Mouse (Mus musculus): ENCODE measurements around the gene Pkp1. TPM values are rescaled to one million over a fixed set of nuclear protein-coding genes. Genes with fewer than 3 reads are reported as not detected.

The Pkp1 gene
- polyA plus RNA-seq, 1 experiment, result not detected

- no peaks in the 10 kb centered on the region for H3K36me3 ChIP-seq (ENCODE audit: control insufficient read depth)
- TF ChIP-seq TAL1 (IDR thresholded peaks at IDR 0.05; ENCODE audit: low read length) (no peak), GATA1 (IDR thresholded peaks at IDR 0.05; ENCODE audit: low read length) (no peak)
- peaks cover 98% of the 10 kb centered on the region for H3K27me3 ChIP-seq (ENCODE audit: control insufficient read depth)
- no peak overlapping the region for H3K4me3 ChIP-seq (replicated peaks)
- peaks cover 11% of the 10 kb centered on the region for H3K9me3 ChIP-seq (ENCODE audit: control insufficient read depth, low read length)
- H3K4me1 ChIP-seq (ENCODE audit: control insufficient read depth), result peaks cover 6% of the 10 kb centered on the region
These were observed 1.8 kb downstream of the Pkp1 start for GRCm38 (mm10) chr1:135917206-135917605.

- Histone ChIP-seq H3K27me3 (ENCODE audit: control insufficient read depth) (peaks cover 98% of the 10 kb centered on the region), H3K36me3 (ENCODE audit: control insufficient read depth) (no peaks in the 10 kb centered on the region), H3K9me3 (ENCODE audit: control insufficient read depth, low read length) (peaks cover 11% of the 10 kb centered on the region), H3K4me1 (ENCODE audit: control insufficient read depth) (peaks cover 6% of the 10 kb centered on the region), H3K4me3 (replicated peaks) (no peak overlapping the region)
- TF ChIP-seq GATA1 (IDR thresholded peaks at IDR 0.05; ENCODE audit: low read length) (no peak), TAL1 (IDR thresholded peaks at IDR 0.05; ENCODE audit: low read length) (no peak)
These were observed 2.4 kb downstream of the Pkp1 start for GRCm38 (mm10) chr1:135916486-135917058.

- Histone ChIP-seq H3K4me3 (replicated peaks) (no peak overlapping the region), H3K36me3 (ENCODE audit: control insufficient read depth) (no peaks in the 10 kb centered on the region), H3K27me3 (ENCODE audit: control insufficient read depth) (peaks cover 98% of the 10 kb centered on the region), H3K9me3 (ENCODE audit: control insufficient read depth, low read length) (peaks cover 3% of the 10 kb centered on the region), H3K4me1 (ENCODE audit: control insufficient read depth) (peaks cover 2% of the 10 kb centered on the region)
- TF ChIP-seq TAL1 (IDR thresholded peaks at IDR 0.05; ENCODE audit: low read length) (no peak), GATA1 (IDR thresholded peaks at IDR 0.05; ENCODE audit: low read length) (no peak)
These were observed 5.3 kb downstream of the Pkp1 start for GRCm38 (mm10) chr1:135913657-135914056.

- TF ChIP-seq GATA1 (IDR thresholded peaks at IDR 0.05; ENCODE audit: low read length) (no peak), TAL1 (IDR thresholded peaks at IDR 0.05; ENCODE audit: low read length) (no peak)
- Histone ChIP-seq H3K36me3 (ENCODE audit: control insufficient read depth) (no peaks in the 10 kb centered on the region), H3K9me3 (ENCODE audit: control insufficient read depth, low read length) (no peaks in the 10 kb centered on the region), H3K4me1 (ENCODE audit: control insufficient read depth) (peaks cover 2% of the 10 kb centered on the region; the same call in 1 of the 2 replicates), H3K4me3 (replicated peaks) (no peak overlapping the region), H3K27me3 (ENCODE audit: control insufficient read depth) (peaks cover 84% of the 10 kb centered on the region)
These were observed 9.6 kb downstream of the Pkp1 start for GRCm38 (mm10) chr1:135909381-135909780.

- peaks cover 74% of the 10 kb centered on the region for H3K27me3 ChIP-seq (ENCODE audit: control insufficient read depth)
- no peaks in the 10 kb centered on the region for H3K9me3 ChIP-seq (ENCODE audit: control insufficient read depth, low read length)
- TF ChIP-seq GATA1 (IDR thresholded peaks at IDR 0.05; ENCODE audit: low read length) (no peak), TAL1 (IDR thresholded peaks at IDR 0.05; ENCODE audit: low read length) (no peak)
- H3K4me1 ChIP-seq (ENCODE audit: control insufficient read depth), result no peaks in the 10 kb centered on the region
- no peak overlapping the region for H3K4me3 ChIP-seq (replicated peaks)
- no peaks in the 10 kb centered on the region for H3K36me3 ChIP-seq (ENCODE audit: control insufficient read depth)
These were observed 12.3 kb downstream of the Pkp1 start for GRCm38 (mm10) chr1:135906736-135907135.

- TF ChIP-seq TAL1 (IDR thresholded peaks at IDR 0.05; ENCODE audit: low read length), result no peak
- no peak for TF ChIP-seq GATA1 (IDR thresholded peaks at IDR 0.05; ENCODE audit: low read length)
- H3K9me3 ChIP-seq (ENCODE audit: control insufficient read depth, low read length), result no peaks in the 10 kb centered on the region
- H3K27me3 ChIP-seq (ENCODE audit: control insufficient read depth), result peaks cover 51% of the 10 kb centered on the region
- H3K4me3 ChIP-seq (replicated peaks), result no peak overlapping the region
- H3K4me1 ChIP-seq (ENCODE audit: control insufficient read depth), result peaks cover 10% of the 10 kb centered on the region
- no peaks in the 10 kb centered on the region for H3K36me3 ChIP-seq (ENCODE audit: control insufficient read depth)
These were observed 19.0 kb downstream of the Pkp1 start for GRCm38 (mm10) chr1:135899991-135900515.

GRCm38 (mm10) chr1:135899295-135899694 is 19.7 kb downstream of the Pkp1 start:
- Histone ChIP-seq H3K4me3 (replicated peaks) (no peak overlapping the region), H3K9me3 (ENCODE audit: control insufficient read depth, low read length) (no peaks in the 10 kb centered on the region), H3K36me3 (ENCODE audit: control insufficient read depth) (no peaks in the 10 kb centered on the region), H3K27me3 (ENCODE audit: control insufficient read depth) (peaks cover 56% of the 10 kb centered on the region), H3K4me1 (ENCODE audit: control insufficient read depth) (peaks cover 16% of the 10 kb centered on the region)
- TF ChIP-seq TAL1 (IDR thresholded peaks at IDR 0.05; ENCODE audit: low read length) (no peak), GATA1 (IDR thresholded peaks at IDR 0.05; ENCODE audit: low read length) (no peak)

GRCm38 (mm10) chr1:135895367-135895766 is 23.6 kb downstream of the Pkp1 start:
- peaks cover 61% of the 10 kb centered on the region for H3K27me3 ChIP-seq (ENCODE audit: control insufficient read depth)

GRCm38 (mm10) chr1:135893377-135893776 is 25.6 kb downstream of the Pkp1 start:
- no peaks in the 10 kb centered on the region for H3K9me3 ChIP-seq (ENCODE audit: control insufficient read depth, low read length)
- peaks cover 16% of the 10 kb centered on the region for H3K4me1 ChIP-seq (ENCODE audit: control insufficient read depth)
- peaks cover 56% of the 10 kb centered on the region for H3K27me3 ChIP-seq (ENCODE audit: control insufficient read depth)
- no peak for TF ChIP-seq TAL1 (IDR thresholded peaks at IDR 0.05; ENCODE audit: low read length)
- TF ChIP-seq GATA1 (IDR thresholded peaks at IDR 0.05; ENCODE audit: low read length), result no peak
- H3K36me3 ChIP-seq (ENCODE audit: control insufficient read depth), result no peaks in the 10 kb centered on the region
- H3K4me3 ChIP-seq (replicated peaks), result no peak overlapping the region

More at GRCm38 (mm10) chr1:135895367-135895766, 23.6 kb downstream of the Pkp1 start:
- no peak overlapping the region for H3K4me3 ChIP-seq (replicated peaks)
- no peaks in the 10 kb centered on the region for H3K36me3 ChIP-seq (ENCODE audit: control insufficient read depth)
- H3K4me1 ChIP-seq (ENCODE audit: control insufficient read depth), result peaks cover 16% of the 10 kb centered on the region
- no peak for TF ChIP-seq TAL1 (IDR thresholded peaks at IDR 0.05; ENCODE audit: low read length)
- no peak for TF ChIP-seq GATA1 (IDR thresholded peaks at IDR 0.05; ENCODE audit: low read length)
- no peaks in the 10 kb centered on the region for H3K9me3 ChIP-seq (ENCODE audit: control insufficient read depth, low read length)
